7 mouse cellular contexts compared by ENCODE assay signal in genomic region chr5:136565311-136565811, GRCm38 (mm10). TPM values are rescaled to one million over a fixed set of nuclear protein-coding genes. Genes with fewer than 3 reads are reported as not detected.
A peak's percentile ranks its signal among the peaks of the same experiment; 100 is the strongest.
DNase-seq lines count a peak whose midpoint lies in the region; ATAC-seq and TF ChIP-seq lines count a peak whose summit lies in the region.

No protein-coding gene starts in this region.

- peak overlapping the region; percentile 92 for H3K9ac ChIP-seq in hindbrain, embryonic 13.5 days
- peak overlapping the region; percentile 88 for H3K9ac ChIP-seq in limb, embryonic 14.5 days (ENCODE audit: low read depth, low read length, severe bottlenecking)
- peak overlapping the region; percentile 95 for H3K9ac ChIP-seq in midbrain, embryonic 14.5 days (replicated peaks; ENCODE audit: low read length)

- peak overlapping the region; percentile 98 for H3K4me2 ChIP-seq in hindbrain, embryonic 13.5 days
- H3K4me2 ChIP-seq in limb, embryonic 14.5 days (replicated peaks; ENCODE audit: low read depth, low read length, severe bottlenecking): peak overlapping the region; percentile 99
- peak overlapping the region; percentile 97 for H3K4me2 ChIP-seq in midbrain, embryonic 14.5 days (ENCODE audit: low read length)

- H3K4me3 ChIP-seq in hindbrain, embryonic 13.5 days: peak overlapping the region; percentile 98
- peak overlapping the region; percentile 93 for H3K4me3 ChIP-seq in limb, embryonic 14.5 days (replicated peaks; ENCODE audit: low read length)
- peak overlapping the region; percentile 77 for H3K4me3 ChIP-seq in midbrain, embryonic 14.5 days (replicated peaks; ENCODE audit: low read depth, low read length)

- under 1% methylated on average over 32 of the region's 32 CpGs for WGBS in hindbrain, embryonic 13.5 days
- WGBS in limb, embryonic 14.5 days: 0% methylated on average over 29 of the region's 32 CpGs
- WGBS in midbrain, embryonic 14.5 days: under 1% methylated on average over 32 of the region's 32 CpGs

- ATAC-seq in hindbrain, embryonic 13.5 days (ENCODE audit: low FRiP score): no peak
- ATAC-seq in limb, embryonic 14.5 days (ENCODE audit: low FRiP score, low read depth): no peak
- no peak for ATAC-seq in midbrain, embryonic 14.5 days (ENCODE audit: low FRiP score, low TSS enrichment)

- H3K9me3 ChIP-seq in hindbrain, embryonic 13.5 days: no peaks in the 10 kb centered on the region
- no peaks in the 10 kb centered on the region for H3K9me3 ChIP-seq in limb, embryonic 14.5 days (ENCODE audit: control insufficient read depth, low read length)
- no peaks in the 10 kb centered on the region for H3K9me3 ChIP-seq in midbrain, embryonic 14.5 days (ENCODE audit: control insufficient read depth, low read length)

- peaks cover 26% of the 10 kb centered on the region for H3K27me3 ChIP-seq in hindbrain, embryonic 13.5 days
- peaks cover 28% of the 10 kb centered on the region for H3K27me3 ChIP-seq in limb, embryonic 14.5 days (ENCODE audit: control insufficient read depth, insufficient read depth, low read length)
- H3K27me3 ChIP-seq in midbrain, embryonic 14.5 days (ENCODE audit: control insufficient read depth, insufficient read depth, low read length): peaks cover 11% of the 10 kb centered on the region

- peak; percentile 44 to 48 for DNase-seq in adrenal gland, adult 18-20 months (ENCODE audit: low spot score in 2 of 2)
- peak; percentile 51 for DNase-seq in cerebellum, adult 9-11 months
- DNase-seq in gastrocnemius, adult 18-20 months (ENCODE audit: low spot score): peak; percentile 23
- DNase-seq in limb, embryonic 14.5 days (ENCODE audit: low spot score): no peak
- DNase-seq in midbrain, embryonic 14.5 days: peak; percentile 58
- DNase-seq in spleen, postnatal 36 days (ENCODE audit: low spot score in 2 of 2): peak; percentile 36 to 43

- peaks cover 53% of the 10 kb centered on the region for H3K4me1 ChIP-seq in hindbrain, embryonic 13.5 days (replicated peaks)
- H3K4me1 ChIP-seq in limb, embryonic 14.5 days (ENCODE audit: control insufficient read depth, insufficient read depth, low read length): peaks cover 22% of the 10 kb centered on the region
- peaks cover 35% of the 10 kb centered on the region for H3K4me1 ChIP-seq in midbrain, embryonic 14.5 days (ENCODE audit: control insufficient read depth, insufficient read depth, low read length)

- TF ChIP-seq POLR2A in limb, embryonic 14.5 days (IDR thresholded peaks at IDR 0.05; ENCODE audit: borderline replicate concordance, extremely low read depth, insufficient read depth, insufficient read length): no peak

- H3K27ac ChIP-seq in hindbrain, embryonic 13.5 days: peak overlapping the region; percentile 98
- H3K27ac ChIP-seq in limb, embryonic 14.5 days (replicated peaks; ENCODE audit: low read depth, low read length): no peak overlapping the region
- H3K27ac ChIP-seq in midbrain, embryonic 14.5 days (replicated peaks; ENCODE audit: low read depth, low read length): 0 out of 2 replicates have a peak overlapping the region, but pooled peaks have one; percentile 13

- H3K36me3 ChIP-seq in hindbrain, embryonic 13.5 days: no peaks in the 10 kb centered on the region
- no peaks in the 10 kb centered on the region for H3K36me3 ChIP-seq in limb, embryonic 14.5 days (ENCODE audit: control insufficient read depth, insufficient read depth, low read length)
- H3K36me3 ChIP-seq in midbrain, embryonic 14.5 days (ENCODE audit: control insufficient read depth, insufficient read depth, low read length): no peaks in the 10 kb centered on the region

RNA-seq across cellular contexts. Expression of gene Cux1, which starts 1.9 kb away (rescaled TPM):
- total RNA-seq in adrenal gland, adult 18-20 months (2021): 10 to 100 TPM; 92.3 to 95.1 TPM
- total RNA-seq in gastrocnemius, adult 18-20 months (2021): 10 to 100 TPM; 82.7 to 88.7 TPM
- 104 and 106 TPM in 2 replicates for polyA plus RNA-seq in hindbrain, embryonic 13.5 days (2015; fragmentation: Nextera tagmentation; extraction: Ambion mirVana)
- 39.0 and 42.1 TPM in 2 replicates for polyA plus RNA-seq in limb, embryonic 14.5 days (2012; rRNA removed)
- 64.3 and 77.8 TPM in 2 replicates for polyA plus RNA-seq in limb, embryonic 14.5 days (2014; fragmentation: Nextera tagmentation; extraction: Ambion mirVana)
- 109 and 112 TPM in 2 replicates for polyA plus RNA-seq in midbrain, embryonic 14.5 days (2014; fragmentation: Nextera tagmentation; extraction: Ambion mirVana)
